Mouse (Mus musculus): ENCODE measurements around the gene Klf12.

Gene Klf12

GRCm38 (mm10) chr14:100284119-100284860 is at the start of gene Klf12:
TSS of gene Klf12 (minus strand) at chr14:100284679.
- peak; percentile 77 for DNase-seq (ENCODE audit: low spot score)

- peak; percentile 11 for DNase-seq (ENCODE audit: low spot score)
Observed at GRCm38 (mm10) chr14:100333369-100333768, 48.9 kb upstream of the Klf12 start.

GRCm38 (mm10) chr14:100328602-100329276 is 44.3 kb upstream of the Klf12 start:
- DNase-seq (ENCODE audit: low spot score), result no peak

- DNase-seq (ENCODE audit: low spot score), result no peak
Observed at GRCm38 (mm10) chr14:100324303-100324702, 39.8 kb upstream of the Klf12 start.

GRCm38 (mm10) chr14:100322012-100322411 is 37.5 kb upstream of the Klf12 start:
- no peak for DNase-seq (ENCODE audit: low spot score)

- no peak for DNase-seq (ENCODE audit: low spot score)
Observed at GRCm38 (mm10) chr14:100316780-100317179, 32.3 kb upstream of the Klf12 start.

GRCm38 (mm10) chr14:100314099-100314498 is 29.6 kb upstream of the Klf12 start:
- no peak for DNase-seq (ENCODE audit: low spot score)

- no peak for DNase-seq (ENCODE audit: low spot score)
Observed at GRCm38 (mm10) chr14:100300905-100301304, 16.4 kb upstream of the Klf12 start.

GRCm38 (mm10) chr14:100298892-100299291 is 14.4 kb upstream of the Klf12 start:
- no peak for DNase-seq (ENCODE audit: low spot score)

- no peak for DNase-seq (ENCODE audit: low spot score)
Observed at GRCm38 (mm10) chr14:100286586-100287241, 2.2 kb upstream of the Klf12 start.

GRCm38 (mm10) chr14:100285656-100286585 is 1.4 kb upstream of the Klf12 start:
- DNase-seq (ENCODE audit: low spot score), result peak; percentile 51

GRCm38 (mm10) chr14:100284861-100285655 is 579 bp upstream of the Klf12 start:
- DNase-seq (ENCODE audit: low spot score), result peak; percentile 75

GRCm38 (mm10) chr14:100283411-100284118 is 914 bp downstream of the Klf12 start:
- DNase-seq (ENCODE audit: low spot score), result peak; percentile 9

- no peak for DNase-seq (ENCODE audit: low spot score)
Observed at GRCm38 (mm10) chr14:100282651-100283050, 1.8 kb downstream of the Klf12 start.

GRCm38 (mm10) chr14:100281734-100282133 is 2.7 kb downstream of the Klf12 start:
- DNase-seq (ENCODE audit: low spot score), result peak; percentile 25

- DNase-seq (ENCODE audit: low spot score), result no peak
Observed at GRCm38 (mm10) chr14:100274179-100274578, 10.3 kb downstream of the Klf12 start.

GRCm38 (mm10) chr14:100260531-100260930 is 23.9 kb downstream of the Klf12 start:
- no peak for DNase-seq (ENCODE audit: low spot score)

GRCm38 (mm10) chr14:100243046-100243445 is 41.4 kb downstream of the Klf12 start:
- DNase-seq (ENCODE audit: low spot score), result no peak

GRCm38 (mm10) chr14:100239874-100240273 is 44.6 kb downstream of the Klf12 start:
- DNase-seq (ENCODE audit: low spot score), result no peak

- DNase-seq (ENCODE audit: low spot score), result no peak
Observed at GRCm38 (mm10) chr14:100236757-100237156, 47.7 kb downstream of the Klf12 start.
